Mouse (Mus musculus) embryonic facial prominence, embryonic 14.5 days (tissue): ENCODE results near the gene 1700113H08Rik. TPM values are rescaled to one million over a fixed set of nuclear protein-coding genes. Genes with fewer than 3 reads are reported as not detected.

Experiments used
- ATAC-seq: fragments of 200-750 bp; cut with Nextera tagmentation; 2 replicates; pipeline ENCODE4 v1.8.0; 2017; ENCODE audit warnings: low read depth, moderate number of reproducible peaks, moderate TSS enrichment
- DNase-seq: peaks from one replicate; pipeline ENCODE4 v3.0.0-alpha.2; 2015; ENCODE audit warnings: low spot score
- H3K27ac ChIP-seq: fragments of 300-500 bp; sonication (generic); replicated peaks from 2 replicates; pipeline ENCODE4 v1.5.1; 2014; ENCODE audit warnings: low read depth, mild to moderate bottlenecking, low read length, moderate library complexity
- H3K27me3 ChIP-seq: fragments of 300-500 bp; sonication (generic); replicated peaks from 2 replicates; pipeline ENCODE4 v1.6.1; 2014; ENCODE audit warnings: low read length; ENCODE audit not compliant: control insufficient read depth, insufficient read depth
- H3K36me3 ChIP-seq: fragments of 300-500 bp; sonication (generic); 2 replicates; pipeline ENCODE4 v1.6.1; 2014; ENCODE audit warnings: low read length, mixed read lengths; ENCODE audit not compliant: control insufficient read depth, insufficient read depth
- H3K4me1 ChIP-seq: fragments of 300-500 bp; sonication (generic); 2 replicates; pipeline ENCODE4 v1.6.1; 2014; ENCODE audit warnings: antibody characterized with exemption, low read length; ENCODE audit not compliant: control insufficient read depth, insufficient read depth
- H3K4me2 ChIP-seq: fragments of 300-500 bp; sonication (generic); 2 replicates; pipeline ENCODE4 v1.6.1; 2014; ENCODE audit warnings: low read depth, mild to moderate bottlenecking, low read length, moderate library complexity, mixed read lengths
- H3K4me3 ChIP-seq: fragments of 300-500 bp; sonication (generic); 2 replicates; pipeline ENCODE4 v1.5.1; 2014; ENCODE audit warnings: low read depth, mild to moderate bottlenecking, low read length
- H3K9ac ChIP-seq: fragments of 300-500 bp; sonication (generic); 2 replicates; pipeline ENCODE4 v1.6.1; 2014; ENCODE audit warnings: low read depth, mild to moderate bottlenecking, low read length, moderate library complexity, mixed read lengths
- H3K9me3 ChIP-seq: fragments of 300-500 bp; sonication (generic); 2 replicates; pipeline ENCODE4 v1.6.1; 2016; ENCODE audit warnings: low read length; ENCODE audit not compliant: control insufficient read depth
- polyA plus RNA-seq: library from polyadenylated mRNA; unstranded; fragments of >200 nt; fragmentation: Nextera tagmentation; extraction: Ambion mirVana; gene quantifications from 2 replicates; pipeline ENCODE4 v1.2.1, GENCODE M21; 2014

Gene 1700113H08Rik
- polyA plus RNA-seq, 1 experiment from 2014 or later, result 0.14 TPM

GRCm38 (mm10) chr10:87275075-87275474 is 217.2 kb downstream of the 1700113H08Rik start:
- Histone ChIP-seq H3K4me1 (no peaks in the 10 kb centered on the region; the same call in 1 of the 2 replicates), H3K9me3 (no peaks in the 10 kb centered on the region), H3K27me3 (no peaks in the 10 kb centered on the region), H3K4me3 (no peak overlapping the region), H3K4me2 (no peak overlapping the region), H3K27ac (no peak overlapping the region), H3K36me3 (no peaks in the 10 kb centered on the region), H3K9ac (no peak overlapping the region)
- DNase-seq (no peak), ATAC-seq (no peak)

Other genes starting within 250 kb of the 1700113H08Rik start
- gene Stab2, start 50.0 kb upstream of the 1700113H08Rik start, polyA plus RNA-seq, result 0.31 and 0.33 TPM in 2 replicates